Mouse (Mus musculus): ENCODE data around the gene Gstp1. TPM values are rescaled to one million over a fixed set of nuclear protein-coding genes. Genes with fewer than 3 reads are reported as not detected.

Gstp1 gene
- polyA plus RNA-seq, 1 experiment from 2014 or later: 518 TPM

DNA sequence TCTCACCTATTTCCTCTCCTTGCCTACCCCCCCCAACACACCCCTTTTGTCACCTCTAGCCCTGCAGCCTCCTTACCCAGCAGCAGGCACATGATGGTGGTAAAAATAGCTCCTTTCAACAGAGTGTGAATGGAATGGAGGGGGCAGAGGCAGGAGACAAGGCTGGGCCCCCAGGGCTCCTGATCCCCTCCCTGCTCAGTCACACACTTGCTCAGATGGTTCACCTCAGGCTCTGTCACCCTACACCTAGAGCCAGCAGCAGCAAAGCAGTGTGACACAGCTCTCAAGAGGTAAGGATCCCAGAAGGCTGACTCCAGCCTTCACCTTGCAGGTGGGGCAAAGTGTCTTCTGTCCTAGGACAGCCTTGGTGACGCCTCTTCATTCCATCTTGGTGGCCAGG is 34.7 kb downstream of the Gstp1 start, which contains the start of gene Doc2g:
Gene Doc2g (plus strand): TSS at position 202 of the 400 bp plus-strand sequence.
- Histone ChIP-seq H3K27me3 (ENCODE audit: control insufficient read depth, insufficient read depth, low read length) (no peaks in the 10 kb centered on the region), H3K36me3 (ENCODE audit: control insufficient read depth, insufficient read depth, low read length) (peaks cover 24% of the 10 kb centered on the region), H3K27ac (ENCODE audit: low read depth, low read length) (no peak within 1 kb of the TSS), H3K4me3 (ENCODE audit: low read length) (no peak within 1 kb of the TSS), H3K9ac (ENCODE audit: low read depth, low read length) (no peak within 1 kb of the TSS), H3K4me1 (ENCODE audit: control insufficient read depth, insufficient read depth, low read length) (peaks cover 21% of the 10 kb centered on the region), H3K4me2 (replicated peaks; ENCODE audit: low read depth, low read length) (no peak within 1 kb of the TSS), H3K9me3 (ENCODE audit: control insufficient read depth, low read length) (no peaks in the 10 kb centered on the region)
- no peak for ATAC-seq (ENCODE audit: low FRiP score, low TSS enrichment)
- WGBS: 67% methylated on average over 1 of the region's 1 CpGs

DNA sequence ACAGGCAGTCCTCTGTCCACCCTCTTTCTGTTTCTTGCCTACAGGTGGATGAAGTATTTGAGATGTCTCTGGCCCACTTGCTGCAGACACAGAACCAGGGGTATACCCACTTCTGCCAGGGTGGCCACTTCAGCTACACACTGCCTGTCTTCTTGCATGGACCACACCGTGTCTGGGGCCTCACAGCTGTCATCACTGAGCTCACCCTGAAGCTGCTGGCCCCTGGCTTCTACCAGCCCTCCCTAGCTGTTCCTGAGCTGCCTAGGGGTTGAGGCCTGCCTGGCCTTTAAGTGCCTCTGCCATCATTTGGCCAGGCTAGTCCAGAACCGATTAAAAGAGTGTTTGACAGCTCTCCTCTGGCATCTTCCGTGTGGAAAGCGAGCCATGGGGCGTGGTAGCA is 36.0 kb downstream of the Gstp1 start:
- Histone ChIP-seq H3K4me2 (replicated peaks; ENCODE audit: low read depth, low read length) (no peak overlapping the region), H3K27ac (ENCODE audit: low read depth, low read length) (no peak overlapping the region), H3K4me3 (ENCODE audit: low read length) (no peak overlapping the region), H3K36me3 (ENCODE audit: control insufficient read depth, insufficient read depth, low read length) (peaks cover 10% of the 10 kb centered on the region), H3K9me3 (ENCODE audit: control insufficient read depth, low read length) (no peaks in the 10 kb centered on the region), H3K9ac (ENCODE audit: low read depth, low read length) (no peak overlapping the region), H3K4me1 (ENCODE audit: control insufficient read depth, insufficient read depth, low read length) (peaks cover 26% of the 10 kb centered on the region), H3K27me3 (ENCODE audit: control insufficient read depth, insufficient read depth, low read length) (no peaks in the 10 kb centered on the region)
- no peak for ATAC-seq (ENCODE audit: low FRiP score, low TSS enrichment)
- whole genome bisulfite sequencing: 76% methylated on average over 5 of the region's 5 CpGs

DNA sequence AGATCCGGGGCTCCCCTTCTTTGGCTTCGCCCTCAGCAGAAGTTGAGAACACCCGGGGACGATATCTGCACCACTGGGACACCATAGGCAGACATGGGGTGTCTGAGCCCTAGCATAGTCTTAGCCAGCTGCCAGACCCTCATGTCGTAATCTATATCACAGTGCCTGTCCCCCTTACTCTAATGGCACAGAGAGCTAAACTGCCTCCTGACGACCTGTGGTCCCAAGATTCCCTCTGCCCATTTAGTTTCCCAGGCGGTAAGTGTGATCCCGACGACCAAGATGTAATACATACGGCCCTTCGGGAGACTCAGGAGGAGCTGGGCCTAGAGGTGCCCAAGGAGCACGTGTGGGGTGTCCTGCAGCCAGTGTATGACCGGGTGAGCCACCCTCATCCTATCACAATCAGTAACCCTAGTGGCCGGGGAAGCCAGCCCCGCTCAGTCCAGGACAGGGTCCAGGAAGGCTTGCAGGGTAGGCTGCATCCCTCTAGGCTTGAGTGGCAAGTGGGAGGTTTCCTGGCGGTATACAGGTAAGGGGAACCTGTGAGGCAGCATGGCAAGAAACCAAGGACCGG is 36.7 kb downstream of the Gstp1 start:
- Histone ChIP-seq H3K27ac (ENCODE audit: low read depth, low read length) (peak overlapping the region; percentile 93), H3K9me3 (ENCODE audit: control insufficient read depth, low read length) (no peaks in the 10 kb centered on the region), H3K4me2 (replicated peaks; ENCODE audit: low read depth, low read length) (peak overlapping the region; percentile 92), H3K36me3 (ENCODE audit: control insufficient read depth, insufficient read depth, low read length) (peaks cover 3% of the 10 kb centered on the region), H3K9ac (ENCODE audit: low read depth, low read length) (peak overlapping the region; percentile 85), H3K4me3 (ENCODE audit: low read length) (peak overlapping the region; percentile 76), H3K27me3 (ENCODE audit: control insufficient read depth, insufficient read depth, low read length) (no peaks in the 10 kb centered on the region), H3K4me1 (ENCODE audit: control insufficient read depth, insufficient read depth, low read length) (peaks cover 32% of the 10 kb centered on the region)
- ATAC-seq (ENCODE audit: low FRiP score, low TSS enrichment): 0 out of 2 replicates have a peak, but pooled peaks have one; percentile 4
- WGBS: 14% methylated on average over 17 of the region's 17 CpGs

DNA sequence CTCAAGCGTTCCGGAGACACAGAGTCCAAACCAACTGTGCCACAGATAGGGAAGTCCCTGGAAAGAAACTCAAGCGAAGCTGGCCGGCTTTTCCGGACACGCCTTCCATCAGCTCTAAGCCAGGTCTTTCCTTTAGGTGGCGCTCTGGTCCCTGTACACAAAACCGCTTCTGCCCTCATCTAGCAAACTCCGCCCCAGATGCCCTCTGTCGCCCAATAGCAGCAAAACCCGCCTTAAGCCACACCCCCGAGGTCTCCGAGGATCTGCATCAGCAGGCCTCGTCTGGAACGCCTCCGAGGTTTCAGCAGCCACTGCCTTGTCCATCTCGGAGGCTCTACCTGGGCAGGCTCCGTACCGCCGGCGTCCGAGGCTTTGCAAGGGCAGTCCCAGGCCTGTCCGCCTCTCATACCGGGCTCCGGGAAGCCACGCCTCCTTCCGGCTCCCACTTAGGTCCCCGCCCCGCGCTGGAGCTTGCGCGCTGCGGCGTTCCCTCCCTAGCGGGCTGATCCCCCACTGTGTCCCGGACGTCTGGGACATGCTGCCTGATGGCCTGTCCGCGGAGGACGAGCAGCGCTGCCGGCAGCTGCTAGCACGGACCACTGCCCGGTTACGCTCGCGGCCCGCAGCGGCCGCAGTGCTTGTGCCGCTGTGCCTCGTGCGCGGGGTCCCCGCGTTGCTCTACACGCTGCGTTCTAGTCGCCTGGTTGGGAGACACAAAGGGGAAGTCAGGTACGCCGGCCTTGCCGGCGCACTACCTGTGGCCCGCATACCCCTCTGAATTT is 37.5 kb downstream of the Gstp1 start, which contains the start of the genes Nudt8 and Gm49405:
Gene Nudt8 (plus strand): TSS at position 462 of the 782 bp plus-strand sequence.
Gene Gm49405 (plus strand): TSS at position 508 of the 782 bp plus-strand sequence.
- 0% methylated on average over 64 of the region's 64 CpGs for WGBS

DNA sequence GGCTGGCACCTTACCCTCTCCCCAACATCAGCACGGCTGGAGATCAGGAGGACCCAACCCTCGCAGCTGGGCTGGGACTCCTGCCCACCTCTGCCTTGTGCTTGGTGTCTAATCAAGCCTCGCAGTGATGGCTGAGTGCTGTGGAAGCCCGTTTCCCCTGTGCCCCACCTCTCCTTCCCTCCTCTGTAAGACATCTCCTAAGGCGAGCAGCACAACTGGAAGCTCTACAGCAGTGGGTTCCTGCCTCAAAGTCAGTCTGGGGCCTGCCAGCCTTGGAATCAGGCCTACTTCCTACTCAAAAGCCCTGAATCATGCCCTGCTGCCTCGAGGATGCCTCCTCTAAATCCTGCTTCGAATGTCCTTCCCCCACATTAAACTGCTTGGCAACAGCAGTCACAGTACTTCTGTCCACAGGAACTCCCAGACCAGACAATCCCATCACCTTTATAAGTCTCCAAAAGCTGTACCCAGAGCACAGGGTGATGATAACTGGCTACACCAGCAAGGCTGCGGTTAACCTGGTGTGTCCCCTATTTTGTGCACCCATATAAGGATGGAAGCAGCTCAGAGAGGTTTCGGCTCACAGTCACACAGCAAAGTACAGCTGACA is 38.6 kb downstream of the Gstp1 start:
- H3K4me1 ChIP-seq (ENCODE audit: control insufficient read depth, insufficient read depth, low read length): peaks cover 37% of the 10 kb centered on the region
- H3K36me3 ChIP-seq (ENCODE audit: control insufficient read depth, insufficient read depth, low read length): no peaks in the 10 kb centered on the region
- peak overlapping the region; percentile 23; the same call in 1 of the 2 replicates for H3K9ac ChIP-seq (ENCODE audit: low read depth, low read length)
- peak overlapping the region; percentile 92 for H3K4me2 ChIP-seq (replicated peaks; ENCODE audit: low read depth, low read length)
- no peak for ATAC-seq (ENCODE audit: low FRiP score, low TSS enrichment)
- H3K9me3 ChIP-seq (ENCODE audit: control insufficient read depth, low read length): no peaks in the 10 kb centered on the region
- no peaks in the 10 kb centered on the region for H3K27me3 ChIP-seq (ENCODE audit: control insufficient read depth, insufficient read depth, low read length)
- no peak overlapping the region for H3K27ac ChIP-seq (ENCODE audit: low read depth, low read length)
- WGBS: 79% methylated on average over 9 of the region's 9 CpGs
- H3K4me3 ChIP-seq (ENCODE audit: low read length): peak overlapping the region; percentile 76; the same call in 1 of the 2 replicates

More for the DNA sequence above, 37.5 kb downstream of the Gstp1 start, which contains the start of the genes Nudt8 and Gm49405:
- Histone ChIP-seq H3K9me3 (ENCODE audit: control insufficient read depth, low read length) (no peaks in the 10 kb centered on the region), H3K9ac (ENCODE audit: low read depth, low read length) (peak within 1 kb of the TSS; percentile 85), H3K27me3 (ENCODE audit: control insufficient read depth, insufficient read depth, low read length) (no peaks in the 10 kb centered on the region), H3K4me1 (ENCODE audit: control insufficient read depth, insufficient read depth, low read length) (peaks cover 32% of the 10 kb centered on the region), H3K36me3 (ENCODE audit: control insufficient read depth, insufficient read depth, low read length) (no peaks in the 10 kb centered on the region), H3K27ac (ENCODE audit: low read depth, low read length) (peak within 1 kb of the TSS; percentile 93), H3K4me2 (replicated peaks; ENCODE audit: low read depth, low read length) (peak within 1 kb of the TSS; percentile 92), H3K4me3 (ENCODE audit: low read length) (peak within 1 kb of the TSS; percentile 76)
- peak; percentile 91 for ATAC-seq (ENCODE audit: low FRiP score, low TSS enrichment)

DNA sequence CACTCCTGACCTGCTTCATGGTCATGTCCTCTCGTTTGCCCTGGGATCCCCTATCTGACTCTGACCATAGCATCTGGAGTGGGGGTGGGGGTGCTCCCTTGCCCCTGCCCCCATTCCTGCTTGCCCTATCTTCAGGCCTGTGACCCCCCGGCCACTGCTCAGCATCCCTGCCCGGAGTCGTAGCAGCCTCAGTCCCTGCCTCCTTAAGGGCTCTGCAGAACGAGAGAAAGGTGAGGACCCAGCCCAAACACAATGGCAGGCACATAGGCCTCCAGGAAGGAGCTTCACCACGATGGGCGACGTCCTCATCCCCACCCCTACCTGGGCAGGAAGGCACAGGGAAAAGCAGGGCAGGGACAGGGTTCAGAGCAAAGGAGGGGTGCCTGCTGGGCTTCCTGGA is 39.5 kb downstream of the Gstp1 start:
- Histone ChIP-seq H3K4me2 (replicated peaks; ENCODE audit: low read depth, low read length) (no peak overlapping the region), H3K4me1 (ENCODE audit: control insufficient read depth, insufficient read depth, low read length) (peaks cover 37% of the 10 kb centered on the region), H3K9ac (ENCODE audit: low read depth, low read length) (no peak overlapping the region)

DNA sequence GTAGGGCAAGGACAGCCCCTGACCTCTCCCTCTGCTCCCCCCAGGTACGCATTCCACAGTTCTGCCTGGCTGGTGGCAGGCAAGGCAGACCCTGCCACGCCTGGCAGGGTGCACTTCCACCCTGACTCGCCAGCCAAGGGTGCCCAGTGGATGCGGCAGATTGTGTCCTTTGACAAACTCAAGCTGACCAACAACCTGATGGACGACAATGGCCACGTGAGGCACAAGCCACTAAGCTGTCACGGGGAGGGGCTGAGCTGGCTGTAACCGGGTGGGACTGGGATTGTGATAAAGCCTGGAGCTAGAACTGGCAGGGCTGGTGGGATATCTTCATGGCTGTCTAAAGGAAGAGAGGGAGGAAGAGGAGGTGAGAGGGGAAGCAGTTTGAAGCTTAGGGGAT is 40.6 kb downstream of the Gstp1 start:
- Histone ChIP-seq H3K9ac (ENCODE audit: low read depth, low read length) (no peak overlapping the region), H3K4me2 (replicated peaks; ENCODE audit: low read depth, low read length) (no peak overlapping the region), H3K4me3 (ENCODE audit: low read length) (no peak overlapping the region), H3K27me3 (ENCODE audit: control insufficient read depth, insufficient read depth, low read length) (no peaks in the 10 kb centered on the region), H3K4me1 (ENCODE audit: control insufficient read depth, insufficient read depth, low read length) (peaks cover 37% of the 10 kb centered on the region), H3K27ac (ENCODE audit: low read depth, low read length) (no peak overlapping the region), H3K9me3 (ENCODE audit: control insufficient read depth, low read length) (no peaks in the 10 kb centered on the region), H3K36me3 (ENCODE audit: control insufficient read depth, insufficient read depth, low read length) (no peaks in the 10 kb centered on the region)
- ATAC-seq (ENCODE audit: low FRiP score, low TSS enrichment): no peak
- 53% methylated on average over 8 of the region's 8 CpGs for WGBS

More for the DNA sequence above, 39.5 kb downstream of the Gstp1 start:
- no peaks in the 10 kb centered on the region for H3K9me3 ChIP-seq (ENCODE audit: control insufficient read depth, low read length)
- WGBS: 71% methylated on average over 8 of the region's 8 CpGs
- no peaks in the 10 kb centered on the region for H3K27me3 ChIP-seq (ENCODE audit: control insufficient read depth, insufficient read depth, low read length)
- ATAC-seq (ENCODE audit: low FRiP score, low TSS enrichment): no peak
- H3K36me3 ChIP-seq (ENCODE audit: control insufficient read depth, insufficient read depth, low read length): no peaks in the 10 kb centered on the region
- no peak overlapping the region for H3K4me3 ChIP-seq (ENCODE audit: low read length)
- H3K27ac ChIP-seq (ENCODE audit: low read depth, low read length): no peak overlapping the region

DNA sequence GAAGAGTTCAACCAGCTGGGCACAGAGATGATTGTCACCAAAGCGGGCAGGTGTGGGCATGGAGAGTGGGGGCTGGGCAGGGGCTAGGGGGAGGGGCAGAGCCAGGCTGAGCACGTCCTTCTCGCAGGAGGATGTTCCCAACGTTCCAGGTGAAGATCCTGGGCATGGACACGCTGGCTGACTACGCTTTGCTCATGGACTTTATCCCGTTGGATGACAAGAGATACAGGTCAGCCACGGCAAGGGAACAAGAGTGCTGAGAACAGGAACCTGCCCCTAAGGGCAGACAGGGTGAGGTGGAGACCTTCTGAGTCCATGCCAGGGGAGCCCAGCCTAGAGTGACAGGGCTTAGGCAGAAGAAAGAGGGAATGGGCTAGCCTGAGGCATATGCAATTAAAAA is 41.0 kb downstream of the Gstp1 start:
- Histone ChIP-seq H3K4me1 (ENCODE audit: control insufficient read depth, insufficient read depth, low read length) (peaks cover 37% of the 10 kb centered on the region), H3K4me3 (ENCODE audit: low read length) (no peak overlapping the region), H3K36me3 (ENCODE audit: control insufficient read depth, insufficient read depth, low read length) (no peaks in the 10 kb centered on the region), H3K4me2 (replicated peaks; ENCODE audit: low read depth, low read length) (no peak overlapping the region), H3K9me3 (ENCODE audit: control insufficient read depth, low read length) (no peaks in the 10 kb centered on the region), H3K27ac (ENCODE audit: low read depth, low read length) (no peak overlapping the region), H3K27me3 (ENCODE audit: control insufficient read depth, insufficient read depth, low read length) (no peaks in the 10 kb centered on the region), H3K9ac (ENCODE audit: low read depth, low read length) (no peak overlapping the region)
- WGBS: 82% methylated on average over 8 of the region's 8 CpGs
- no peak for ATAC-seq (ENCODE audit: low FRiP score, low TSS enrichment)
